Mouse (Mus musculus) liver, embryonic 14.5 days (tissue): ENCODE results near the gene Ttll1. TPM values are rescaled to one million over a fixed set of nuclear protein-coding genes. Genes with fewer than 3 reads are reported as not detected.

Experiments used
- ATAC-seq: fragments of 200-750 bp; cut with Nextera tagmentation; 2 replicates; pipeline ENCODE4 v1.8.0; 2017; ENCODE audit warnings: moderate number of reproducible peaks, mild to moderate bottlenecking, moderate library complexity; ENCODE audit not compliant: insufficient read depth
- DNase-seq, 3 experiments: peaks; one replicate each; pipeline ENCODE4 v3.0.0-alpha.2; 2012 to 2013; ENCODE audit warnings: low read depth in 3 of 3, low spot score in 3 of 3
- H3K27ac ChIP-seq: fragments of 300-500 bp; sonication (generic); 2 replicates; pipeline ENCODE4 v1.5.1; 2014; ENCODE audit warnings: moderate library complexity, mild to moderate bottlenecking, control low read depth, inconsistent platforms
- H3K27me3 ChIP-seq: fragments of 300-500 bp; sonication (generic); 2 replicates; pipeline ENCODE4 v1.6.1; 2014; ENCODE audit warnings: mild to moderate bottlenecking, low read length, moderate library complexity; ENCODE audit not compliant: control insufficient read depth, insufficient read depth
- H3K36me3 ChIP-seq: fragments of 300-500 bp; sonication (generic); replicated peaks from 2 replicates; pipeline ENCODE4 v1.6.1; 2014; ENCODE audit warnings: low read depth; ENCODE audit not compliant: control insufficient read depth, insufficient read depth
- H3K4me1 ChIP-seq, 2 experiments: fragments of 200-500 bp in 1 of 2; fragments of 300-500 bp in 1 of 2; sonication (generic) in 1 of 2; replicated peaks; 2 replicates each; pipeline ENCODE4 v1.6.1; 2012 to 2014; ENCODE audit warnings: antibody characterized with exemption in 1 of 2, inconsistent platforms in 1 of 2, low read length in 1 of 2; ENCODE audit not compliant: control insufficient read depth in 2 of 2, insufficient read depth in 2 of 2
- H3K4me2 ChIP-seq: fragments of 300-500 bp; sonication (generic); 2 replicates; pipeline ENCODE4 v1.6.1; 2014; ENCODE audit warnings: low read depth, mild to moderate bottlenecking, control low read depth, moderate library complexity
- H3K4me3 ChIP-seq, 2 experiments: fragments of 200-500 bp in 1 of 2; fragments of 300-500 bp in 1 of 2; sonication (generic) in 1 of 2; 2 replicates each; pipeline ENCODE4 v1.5.1; 2012 to 2014; ENCODE audit warnings: low read depth in 2 of 2, low read length in 2 of 2, mild to moderate bottlenecking in 2 of 2, control low read depth in 1 of 2, inconsistent platforms in 1 of 2, moderate library complexity in 1 of 2; ENCODE audit not compliant: insufficient read depth in 1 of 2
- H3K9ac ChIP-seq: fragments of 300-500 bp; sonication (generic); replicated peaks from 2 replicates; pipeline ENCODE4 v1.6.1; 2014; ENCODE audit warnings: mild to moderate bottlenecking, control low read depth, moderate library complexity
- H3K9me3 ChIP-seq: fragments of 300-500 bp; sonication (generic); 2 replicates; pipeline ENCODE4 v1.6.1; 2016; ENCODE audit warnings: low read length, mixed read lengths; ENCODE audit not compliant: control insufficient read depth
- CTCF ChIP-seq: IDR thresholded peaks from 2 replicates; pipeline ENCODE4 v1.5.1; 2016; ENCODE audit warnings: antibody characterized with exemption, low read depth, control low read depth
- EP300 ChIP-seq: IDR thresholded peaks from 2 replicates; pipeline ENCODE4 v1.6.1; 2016; ENCODE audit warnings: antibody characterized with exemption, low read depth
- WGBS: fragments of 180-500 bp; shearing (Covaris S2); extraction: QIAGEN DNeasy Blood & Tissue Kit; methylation state at CpG from one replicate; pipeline ENCODE4 v1.1.7; 2014; ENCODE audit not compliant: insufficient replicate concordance; 5-methylcytosine and 5-hydroxymethylcytosine counted together
- microRNA-seq: library from miRNA; unstranded; fragments of <30 nt; microRNA quantifications from one replicate; pipeline ENCODE4, GENCODE M21; 2016
- polyA plus RNA-seq, 2 experiments: library from polyadenylated mRNA; depleted of rRNA in 1 of 2; stranded (reverse) in 1 of 2; unstranded in 1 of 2; fragments of >200 nt; fragmentation: Nextera tagmentation in 1 of 2; extraction: Ambion mirVana in 1 of 2; gene quantifications; 2 replicates each; pipeline versions ENCODE4 v1.2.1 to v1.2.3; 2012 to 2014

Gene Ttll1
- polyA plus RNA-seq, 2 experiments, result 1.9 to 3.5 TPM

DNA sequence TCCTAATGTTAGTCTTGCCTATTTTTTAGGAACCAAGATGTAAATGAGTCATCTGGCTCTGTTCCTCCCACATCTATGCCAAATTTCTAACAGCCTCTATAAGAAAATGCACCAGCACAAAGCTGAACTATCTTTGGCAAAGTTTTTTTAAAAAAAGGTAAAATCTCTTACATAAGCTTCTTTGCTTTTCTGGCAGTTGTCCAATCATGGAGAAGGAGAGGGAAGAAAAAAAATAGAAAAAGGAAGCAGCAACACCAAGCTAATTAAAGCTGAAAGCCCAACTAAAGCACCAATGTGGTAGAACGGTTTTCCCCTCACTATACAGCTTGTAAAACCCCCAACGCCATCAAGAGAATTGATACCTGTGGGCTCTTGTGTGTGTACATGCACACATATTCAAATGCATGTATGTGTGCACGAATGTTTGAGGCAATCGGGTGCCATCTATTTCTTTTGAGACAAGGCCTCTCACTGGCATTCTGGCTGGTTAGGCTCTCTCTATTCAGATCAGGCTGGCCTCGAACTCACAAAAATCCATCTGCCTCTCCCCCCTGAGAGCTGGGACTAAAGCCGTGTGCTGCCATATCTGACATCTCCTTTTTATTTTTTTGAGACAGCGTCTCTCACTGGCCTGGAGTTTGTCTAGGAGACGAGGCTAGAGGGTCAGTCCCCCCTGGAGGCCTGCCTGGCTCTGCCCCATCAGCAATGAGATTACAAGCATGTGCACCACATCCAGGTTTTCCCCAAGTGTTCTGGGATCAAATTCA lies 75.2 kb downstream of the Ttll1 start:
- Histone ChIP-seq H3K27ac (no peak overlapping the region), H3K36me3 (no peaks in the 10 kb centered on the region; the same call in 1 of the 2 replicates), H3K9ac (no peak overlapping the region), H3K4me3 (no peak overlapping the region), H3K9me3 (no peaks in the 10 kb centered on the region), H3K4me1 (peaks cover 24 to 41% of the 10 kb centered on the region in 2 experiments), H3K27me3 (no peaks in the 10 kb centered on the region), H3K4me2 (no peak overlapping the region)
- TF ChIP-seq EP300 (no peak), CTCF (no peak)
- WGBS, result 64% methylated on average over 8 of the region's 8 CpGs
- ATAC-seq (no peak), DNase-seq (no peak)

DNA sequence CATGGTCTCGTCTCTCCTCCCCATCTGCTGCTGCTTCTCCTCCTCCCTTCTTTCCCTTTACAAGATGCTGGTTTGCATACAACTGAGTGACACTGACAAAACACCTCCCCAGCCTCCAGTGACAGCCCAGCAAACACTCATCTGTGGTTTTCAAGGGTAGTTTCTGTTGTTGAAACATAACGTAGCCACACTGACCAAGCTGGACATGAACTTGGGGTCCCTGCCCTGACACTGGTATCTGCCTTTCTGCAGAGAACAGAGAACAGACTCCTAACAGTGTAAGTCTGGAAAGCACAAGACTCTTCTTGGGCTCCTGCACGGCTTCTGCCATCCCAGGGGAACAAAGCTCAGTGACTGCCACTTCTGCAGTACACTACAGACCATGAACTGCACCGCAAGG lies 76.0 kb downstream of the Ttll1 start:
- 66% methylated on average over 4 of the region's 4 CpGs for WGBS

More for the DNA sequence above, 76.0 kb downstream of the Ttll1 start:
- Histone ChIP-seq H3K27me3 (no peaks in the 10 kb centered on the region), H3K4me1 (peaks cover 29 to 49% of the 10 kb centered on the region in 2 experiments), H3K36me3 (no peaks in the 10 kb centered on the region; the same call in 1 of the 2 replicates), H3K9me3 (no peaks in the 10 kb centered on the region), H3K4me2 (no peak overlapping the region), H3K9ac (peak overlapping the region; percentile 9), H3K27ac (peak overlapping the region; percentile 30; the same call in 1 of the 2 replicates), H3K4me3 (no peak overlapping the region)
- no peak for ATAC-seq
- TF ChIP-seq EP300, result no peak
- no peak for TF ChIP-seq CTCF
- no peak for DNase-seq

Small RNAs within 50 kb of the gene (microRNA-seq; reads per million reads assigned to microRNA genes)
- gene Gm24575, result not detected

Other genes starting within 250 kb of the Ttll1 start
- gene Arfgap3, start 160.6 kb downstream of the Ttll1 start, polyA plus RNA-seq (2012; rRNA removed), result 10.1 and 10.9 TPM in 2 replicates
- gene Arfgap3, start 160.6 kb downstream of the Ttll1 start, polyA plus RNA-seq (2014; fragmentation: Nextera tagmentation; extraction: Ambion mirVana), result 15.3 and 16.6 TPM in 2 replicates
- 30.1 and 39.7 TPM in 2 replicates for gene Pacsin2, start 46.3 kb downstream of the Ttll1 start, polyA plus RNA-seq (2012; rRNA removed)
- 32.8 and 37.6 TPM in 2 replicates for gene Pacsin2, start 46.3 kb downstream of the Ttll1 start, polyA plus RNA-seq (2014; fragmentation: Nextera tagmentation; extraction: Ambion mirVana)
- gene Bik, start 16.0 kb upstream of the Ttll1 start, polyA plus RNA-seq (2012; rRNA removed), result 1.3 and 1.8 TPM in 2 replicates
- 1.4 and 2.0 TPM in 2 replicates for gene Bik, start 16.0 kb upstream of the Ttll1 start, polyA plus RNA-seq (2014; fragmentation: Nextera tagmentation; extraction: Ambion mirVana)
- gene Tspo, start 52.7 kb upstream of the Ttll1 start, polyA plus RNA-seq (2012; rRNA removed), result 98.4 and 108 TPM in 2 replicates
- 243 and 246 TPM in 2 replicates for gene Tspo, start 52.7 kb upstream of the Ttll1 start, polyA plus RNA-seq (2014; fragmentation: Nextera tagmentation; extraction: Ambion mirVana)
- 9.8 and 10.9 TPM in 2 replicates for gene Mcat, start 52.9 kb upstream of the Ttll1 start, polyA plus RNA-seq (2012; rRNA removed)
- gene Mcat, start 52.9 kb upstream of the Ttll1 start, polyA plus RNA-seq (2014; fragmentation: Nextera tagmentation; extraction: Ambion mirVana), result 15.5 and 17.7 TPM in 2 replicates
- 29.9 and 32.5 TPM in 2 replicates for gene Ttll12, start 84.3 kb upstream of the Ttll1 start, polyA plus RNA-seq (2012; rRNA removed)
- 36.2 and 43.7 TPM in 2 replicates for gene Ttll12, start 84.3 kb upstream of the Ttll1 start, polyA plus RNA-seq (2014; fragmentation: Nextera tagmentation; extraction: Ambion mirVana)
- 0.09 and 0.10 TPM in 2 replicates for gene Scube1, start 214.1 kb upstream of the Ttll1 start, polyA plus RNA-seq (2012; rRNA removed)
- gene Scube1, start 214.1 kb upstream of the Ttll1 start, polyA plus RNA-seq (2014; fragmentation: Nextera tagmentation; extraction: Ambion mirVana), result 0.10 TPM in 1 of 2 replicates, not detected in the other